Mouse (Mus musculus) MEL (cell line): ENCODE results near the gene Wnk4. TPM values are rescaled to one million over a fixed set of nuclear protein-coding genes. Genes with fewer than 3 reads are reported as not detected.

Source experiments
- DNase-seq: peaks from one replicate; pipeline ENCODE4 v3.0.0; 2011; ENCODE audit warnings: low read depth, low spot score
- H3K27ac ChIP-seq: 2 replicates; pipeline ENCODE4 v1.5.1; 2012; ENCODE audit warnings: low read depth, mild to moderate bottlenecking, control low read depth, low read length, moderate library complexity; ENCODE audit not compliant: control insufficient read depth
- H3K27me3 ChIP-seq, 2 experiments: fragments of 150-350 bp in 1 of 2; sonication (generic) in 1 of 2; 2 replicates each; pipeline ENCODE4 v1.6.1; 2012; ENCODE audit warnings: low read length in 2 of 2, mild to moderate bottlenecking in 2 of 2, improper control_type of control experiment in 1 of 2, moderate library complexity in 1 of 2; ENCODE audit not compliant: insufficient read depth in 2 of 2, control insufficient read depth in 1 of 2
- H3K36me3 ChIP-seq, 2 experiments: 2 replicates each; pipeline ENCODE4 v1.6.1; 2012 to 2014; ENCODE audit warnings: low read length in 2 of 2, improper control_type of control experiment in 1 of 2, inconsistent platforms in 1 of 2, mild to moderate bottlenecking in 1 of 2; ENCODE audit not compliant: insufficient read depth in 2 of 2, control insufficient read depth in 1 of 2
- H3K4me1 ChIP-seq, 2 experiments: fragments of 150-350 bp in 1 of 2; sonication (generic) in 1 of 2; 2 replicates each; pipeline ENCODE4 v1.6.1; 2012; ENCODE audit warnings: low read length in 2 of 2, improper control_type of control experiment in 1 of 2, mild to moderate bottlenecking in 1 of 2; ENCODE audit not compliant: insufficient read depth in 2 of 2, control insufficient read depth in 1 of 2
- H3K4me3 ChIP-seq, 2 experiments: fragments of 150-350 bp in 1 of 2; sonication (generic) in 1 of 2; 2 replicates each; pipeline ENCODE4 v1.5.1; 2012; ENCODE audit warnings: low read depth in 2 of 2, low read length in 2 of 2, mild to moderate bottlenecking in 2 of 2, moderate library complexity in 2 of 2, control low read depth in 1 of 2, improper control_type of control experiment in 1 of 2; ENCODE audit not compliant: control insufficient read depth in 1 of 2, insufficient read depth in 1 of 2
- H3K79me2 ChIP-seq: 2 replicates; pipeline ENCODE4 v1.6.1; 2012; ENCODE audit warnings: mild to moderate bottlenecking, low read length, moderate library complexity; ENCODE audit not compliant: control insufficient read depth, poor library complexity, insufficient read depth
- H3K9ac ChIP-seq: 2 replicates; pipeline ENCODE4 v1.6.1; 2012; ENCODE audit warnings: low read depth, mild to moderate bottlenecking, control low read depth, low read length, moderate library complexity; ENCODE audit not compliant: control insufficient read depth, poor library complexity, severe bottlenecking
- H3K9me3 ChIP-seq: fragments of 150-350 bp; sonication (generic); replicated peaks from 2 replicates; pipeline ENCODE4 v1.6.1; 2012; ENCODE audit warnings: mild to moderate bottlenecking, low read length, improper control_type of control experiment, moderate library complexity; ENCODE audit not compliant: insufficient read depth
- CTCF ChIP-seq, 3 experiments: IDR thresholded peaks in 2 of 3; conservative IDR thresholded peaks in 1 of 3; 2 replicates each; pipeline ENCODE4 v1.5.1; 2011 to 2012; ENCODE audit warnings: low read length in 3 of 3, low read depth in 2 of 3, mild to moderate bottlenecking in 2 of 3, improper control_type of control experiment in 1 of 3, inconsistent platforms in 1 of 3, mixed read lengths in 1 of 3, moderate library complexity in 1 of 3; ENCODE audit not compliant: control insufficient read depth in 1 of 3, insufficient read depth in 1 of 3, poor library complexity in 1 of 3, severe bottlenecking in 1 of 3
- E2F4 ChIP-seq: IDR thresholded peaks from 2 replicates; pipeline ENCODE4 v1.6.1; 2011; ENCODE audit warnings: low read depth, low read length, improper control_type of control experiment, borderline replicate concordance
- ETS1 ChIP-seq: IDR thresholded peaks from 2 replicates; pipeline ENCODE4 v1.6.1; 2012; ENCODE audit warnings: low read depth, mild to moderate bottlenecking, inconsistent platforms, low read length, improper control_type of control experiment, moderate library complexity
- GATA1 ChIP-seq: IDR thresholded peaks from 2 replicates; pipeline ENCODE4 v1.6.1; 2011; ENCODE audit warnings: low read depth, low read length, improper control_type of control experiment
- HCFC1 ChIP-seq: IDR thresholded peaks from 2 replicates; pipeline ENCODE4 v1.6.1; 2012; ENCODE audit warnings: low read depth, mild to moderate bottlenecking, inconsistent platforms, low read length, improper control_type of control experiment, moderate library complexity
- KAT2A ChIP-seq: conservative IDR thresholded peaks from 2 replicates; pipeline ENCODE4 v1.6.1; 2012; ENCODE audit warnings: low read depth, low read length, improper control_type of control experiment, inconsistent platforms
- MAFK ChIP-seq: IDR thresholded peaks from 2 replicates; pipeline ENCODE4 v1.6.1; 2011; ENCODE audit warnings: low read depth, mild to moderate bottlenecking, low read length, improper control_type of control experiment, borderline replicate concordance
- MYC ChIP-seq: IDR thresholded peaks from 2 replicates; pipeline ENCODE4 v1.6.1; 2011; ENCODE audit warnings: low read depth, mild to moderate bottlenecking, low read length, improper control_type of control experiment, moderate library complexity
- NELFE ChIP-seq: IDR thresholded peaks from 2 replicates; pipeline ENCODE4 v1.6.1; 2011; ENCODE audit warnings: low read depth, low read length, improper control_type of control experiment
- NRF1 ChIP-seq: IDR thresholded peaks from 2 replicates; pipeline ENCODE4 v1.6.1; 2014; ENCODE audit warnings: low read depth, mild to moderate bottlenecking, inconsistent platforms, low read length, improper control_type of control experiment, moderate library complexity; ENCODE audit not compliant: poor library complexity, insufficient read depth, severe bottlenecking
- POLR2AphosphoS5 ChIP-seq: IDR thresholded peaks from 2 replicates; pipeline ENCODE4 v1.6.1; 2012; ENCODE audit warnings: low read depth, borderline replicate concordance, mild to moderate bottlenecking, inconsistent platforms, low read length, moderate library complexity, mixed read lengths
- RCOR1 ChIP-seq: IDR thresholded peaks from 2 replicates; pipeline ENCODE4 v1.6.1; 2012; ENCODE audit warnings: low read depth, mild to moderate bottlenecking, inconsistent platforms, low read length, improper control_type of control experiment
- SIN3A ChIP-seq: IDR thresholded peaks from 2 replicates; pipeline ENCODE4 v1.6.1; 2012; ENCODE audit warnings: low read length, improper control_type of control experiment, inconsistent platforms
- SMC3 ChIP-seq: IDR thresholded peaks from 2 replicates; pipeline ENCODE4 v1.6.1; 2011; ENCODE audit warnings: low read depth, low read length, improper control_type of control experiment
- TAL1 ChIP-seq: IDR thresholded peaks from 2 replicates; pipeline ENCODE4 v1.6.1; 2012; ENCODE audit warnings: mild to moderate bottlenecking, inconsistent platforms, low read length, moderate library complexity, mixed read lengths
- USF1 ChIP-seq: IDR thresholded peaks from 2 replicates; pipeline ENCODE4 v1.6.1; 2014; ENCODE audit warnings: low read depth, mild to moderate bottlenecking, inconsistent platforms, low read length, improper control_type of control experiment, moderate library complexity
- ZC3H11A ChIP-seq: IDR thresholded peaks from 2 replicates; pipeline ENCODE4 v1.6.1; 2012; ENCODE audit warnings: low read depth, mild to moderate bottlenecking, inconsistent platforms, low read length, improper control_type of control experiment
- ZKSCAN1 ChIP-seq: IDR thresholded peaks from 2 replicates; pipeline ENCODE4 v1.6.1; 2012; ENCODE audit warnings: low read depth, mild to moderate bottlenecking, inconsistent platforms, low read length, improper control_type of control experiment, moderate library complexity
- polyA plus RNA-seq, 2 experiments: library from polyadenylated mRNA; stranded (reverse) in 1 of 2; unstranded in 1 of 2; fragments of >175 nt in 1 of 2; fragments of >200 nt in 1 of 2; gene quantifications; 2 replicates each; pipeline versions ENCODE4 v1.2.1 to v1.2.4; 2012; ENCODE audit warnings: low replicate concordance in 2 of 2, low read depth in 1 of 2; ENCODE audit not compliant: insufficient read length in 2 of 2, insufficient read depth in 1 of 2, missing spikeins in 1 of 2
- total RNA-seq: library from RNA; depleted of rRNA; stranded (reverse); fragments of 300-350 nt; gene quantifications from 2 replicates; pipeline ENCODE4 v1.2.3, GENCODE M21; 2012

Gene Wnk4
- total and polyA plus RNA-seq, 3 experiments = 0.92 to 3.4 TPM; not detected in 1

GRCm38 (mm10) chr11:101232010-101232839 lies 28.1 kb upstream of the Wnk4 start (continued):
- TF ChIP-seq CTCF (IDR thresholded peaks at IDR 0.05 in 2 of 3, conservative IDR thresholded peaks at IDR 0.05 in 1 of 3; ENCODE audit: control insufficient read depth in 1 of 3, insufficient read depth in 1 of 3, low read depth in 2 of 3, low read length in 3 of 3, poor library complexity in 1 of 3, severe bottlenecking in 1 of 3) (no peak), HCFC1 (no peak), SIN3A (peak; percentile 75), MYC (0 out of 2 replicates have a peak, but pooled peaks have one; percentile 35)

- no peak for DNase-seq
- H3K79me2 ChIP-seq = no peaks in the 10 kb centered on the region
- no peak overlapping the region for H3K27ac ChIP-seq
- TF ChIP-seq ZC3H11A (no peak), E2F4 (no peak), MYC (no peak), KAT2A (no peak), RCOR1 (peak; percentile 73), MAFK (no peak), GATA1 (peak; percentile 15; the same call in 1 of the 2 replicates), POLR2AphosphoS5 (no peak), NRF1 (no peak)
- no peak overlapping the region for H3K9ac ChIP-seq
- peaks cover 0 to 14% of the 10 kb centered on the region in 2 experiments; a peak in 2 of 4 replicates for H3K36me3 ChIP-seq
- no peaks in the 10 kb centered on the region for H3K9me3 ChIP-seq
- no peak overlapping the region for H3K4me3 ChIP-seq
- peaks cover 0 to 4% of the 10 kb centered on the region in 2 experiments; a peak in 2 of 4 replicates for H3K27me3 ChIP-seq
- peaks cover 3 to 24% of the 10 kb centered on the region in 2 experiments; a peak in 3 of 4 replicates for H3K4me1 ChIP-seq
Measured at GRCm38 (mm10) chr11:101233240-101233639, 27.1 kb upstream of the Wnk4 start.

- Histone ChIP-seq H3K4me3 (no peak overlapping the region), H3K27ac (no peak overlapping the region), H3K9ac (no peak overlapping the region), H3K4me1 (peaks cover 2 to 23% of the 10 kb centered on the region in 2 experiments; a peak in 3 of 4 replicates), H3K27me3 (peaks cover 0 to 6% of the 10 kb centered on the region in 2 experiments; a peak in 3 of 4 replicates), H3K36me3 (peaks cover 0 to 14% of the 10 kb centered on the region in 2 experiments; a peak in 2 of 4 replicates), H3K9me3 (no peaks in the 10 kb centered on the region), H3K79me2 (no peaks in the 10 kb centered on the region)
- DNase-seq = no peak
- TF ChIP-seq POLR2AphosphoS5 (no peak), SMC3 (no peak), USF1 (no peak), ETS1 (no peak), MAFK (no peak), ZKSCAN1 (no peak), TAL1 (no peak), NELFE (no peak)
Measured at GRCm38 (mm10) chr11:101234124-101234523, 26.2 kb upstream of the Wnk4 start.
